Mouse (Mus musculus): ENCODE measurements at regions not wholly inside any gene's neighbourhood (a gene's known extent, or its start where the extent isn't known, plus 50 kb on each side); places are given as distances from the start of the nearest gene placed in this dataset.

- no peak for DNase-seq
Measured at GRCm38 (mm10) chr3:120123155-120123554, 338.9 kb upstream of the Ptbp2 start.

GRCm38 (mm10) chr3:120083171-120083932 lies 299.1 kb upstream of the Ptbp2 start:
- DNase-seq, result no peak

GRCm38 (mm10) chr3:120073528-120073927 lies 289.3 kb upstream of the Ptbp2 start:
- no peak for DNase-seq

GRCm38 (mm10) chr3:120065714-120066113 lies 281.4 kb upstream of the Ptbp2 start:
- DNase-seq, result no peak

- no peak for DNase-seq
Measured at GRCm38 (mm10) chr3:120064854-120065480, 280.7 kb upstream of the Ptbp2 start.

- DNase-seq, result no peak
Measured at GRCm38 (mm10) chr3:120062264-120062663, 278.0 kb upstream of the Ptbp2 start.

- DNase-seq, result no peak
Measured at GRCm38 (mm10) chr3:120059959-120060358, 275.7 kb upstream of the Ptbp2 start.

- no peak for DNase-seq
Measured at GRCm38 (mm10) chr3:120055216-120056154, 271.2 kb upstream of the Ptbp2 start.

- no peak for DNase-seq
Measured at GRCm38 (mm10) chr3:120047238-120047637, 263.0 kb upstream of the Ptbp2 start.

- DNase-seq, result no peak
Measured at GRCm38 (mm10) chr3:120037526-120037925, 253.3 kb upstream of the Ptbp2 start.

- DNase-seq, result no peak
Measured at GRCm38 (mm10) chr3:120019826-120020683, 235.8 kb upstream of the Ptbp2 start.

- DNase-seq, result no peak
Measured at GRCm38 (mm10) chr3:120015376-120015775, 231.1 kb upstream of the Ptbp2 start.

- DNase-seq, result no peak
Measured at GRCm38 (mm10) chr3:120011861-120012260, 227.6 kb upstream of the Ptbp2 start.

- no peak for DNase-seq
Measured at GRCm38 (mm10) chr3:120008110-120008509, 223.8 kb upstream of the Ptbp2 start.

- no peak for DNase-seq
Measured at GRCm38 (mm10) chr3:120004588-120004987, 220.3 kb upstream of the Ptbp2 start.

- no peak for DNase-seq
Measured at GRCm38 (mm10) chr3:120000281-120000680, 216.0 kb upstream of the Ptbp2 start.

GRCm38 (mm10) chr3:119996258-119996988 lies 212.2 kb upstream of the Ptbp2 start:
- no peak for DNase-seq

- peak; percentile 11 for DNase-seq
Measured at GRCm38 (mm10) chr3:119995781-119996180, 211.5 kb upstream of the Ptbp2 start.

GRCm38 (mm10) chr3:119987245-119987852 lies 203.1 kb upstream of the Ptbp2 start:
- DNase-seq, result no peak

- no peak for DNase-seq
Measured at GRCm38 (mm10) chr3:119977349-119977748, 193.1 kb upstream of the Ptbp2 start.

- no peak for DNase-seq
Measured at GRCm38 (mm10) chr3:119976363-119976762, 192.1 kb upstream of the Ptbp2 start.

All from right cerebral cortex, adult 18-20 months (tissue).